ENCODE assay signal across 20 mouse cellular contexts in the genomic region with DNA sequence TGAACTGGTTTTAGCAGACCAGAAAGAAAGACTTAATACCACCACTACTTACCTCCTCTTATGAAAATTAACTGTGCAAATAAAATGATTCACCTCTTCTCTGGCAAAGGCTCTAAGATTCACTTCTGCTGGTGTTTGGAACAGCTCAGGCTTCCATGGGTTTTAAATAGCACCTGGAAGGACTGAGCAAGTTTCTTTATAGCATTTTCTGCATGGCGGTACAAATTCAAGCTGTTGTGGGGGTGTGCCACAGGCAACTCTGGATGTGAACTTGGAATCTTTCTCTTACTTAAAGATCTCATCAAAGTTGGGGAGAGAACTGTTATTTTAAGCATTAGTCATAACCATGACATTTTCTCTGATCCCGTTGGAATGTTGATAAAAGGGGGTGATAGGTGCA.
DNase-seq lines count a peak whose midpoint lies in the region; TF ChIP-seq lines count a peak whose summit lies in the region.
"Had no signal": no experiment of that assay in that cellular context is flagged by ENCODE, and none has a peak within 500 bp of the region (broad histone marks: within the 10 kb centered on the region; RNA-seq: fewer than 3 reads in every experiment).

No protein-coding gene starts in this region.

- TF ChIP-seq CTCF in left cerebral cortex, adult 2 months (IDR thresholded peaks at IDR 0.05): no peak

- no peak overlapping the region for H3K27ac ChIP-seq in left cerebral cortex, adult 2 months
- H3K27ac ChIP-seq: embryonic facial prominence, embryonic 12.5 days; forebrain, embryonic 15.5 days; heart, adult 2 months; heart, embryonic 15.5 days; hindbrain, embryonic 10.5 days; hindbrain, embryonic 14.5 days had no signal

- intact Hi-C loops in left cerebral cortex, postnatal 4 days (cut with DNase I): no loop called here
- intact Hi-C loops in left cerebral cortex, adult 2 months (cut with DNase I): no loop called here
- intact Hi-C loops in left cerebral cortex, postnatal 14 days (cut with DNase I): no loop called here
- intact Hi-C loops in gastrocnemius, postnatal 14 days (cut with DNase I; ENCODE audit: low total_unique reads): no loop called here

- peak; percentile 7 to 35 for DNase-seq in left cerebral cortex, adult 18-20 months (ENCODE audit: low spot score in 2 of 2)
- DNase-seq in left cerebral cortex, postnatal 4 days: no peak
- DNase-seq in left cerebral cortex, adult 2 months (ENCODE audit: extremely low spot score in 1 of 2, low spot score in 2 of 2): peak; percentile 13 to 17
- DNase-seq in left cerebral cortex, postnatal 14 days (ENCODE audit: low spot score in 2 of 2): peak; percentile 11 to 25
- peak; percentile 80 for DNase-seq in telencephalon, adult 2 months (ENCODE audit: low read depth, low spot score)
- DNase-seq in gastrocnemius, postnatal 14 days: no peak
- no peak for DNase-seq in heart, postnatal 4 days
- DNase-seq: adrenal gland, adult 8-10 months; adrenal gland, postnatal 36 days; cerebellum, adult 11 months; cerebellum, adult 9-10 months; cerebellum, postnatal 25 days; gastrocnemius, postnatal 10 days; heart, adult 2 months; heart, postnatal 14 days had no signal

- H3K4me3 ChIP-seq in left cerebral cortex, adult 2 months: no peak overlapping the region
- H3K4me3 ChIP-seq: embryonic facial prominence, embryonic 12.5 days; forebrain, embryonic 15.5 days; heart, adult 2 months; heart, embryonic 15.5 days; hindbrain, embryonic 10.5 days had no signal

Comparison
In these comparisons a context has a peak if more than half of its experiments do, and no peak if none do; other contexts are left out.
1. DNase-seq: peak in left cerebral cortex, adult 18-20 months (2 of 2), left cerebral cortex, adult 2 months (2 of 2), left cerebral cortex, postnatal 14 days (2 of 2) and telencephalon, adult 2 months (single experiment); none in left cerebral cortex, postnatal 4 days (single experiment), gastrocnemius, postnatal 14 days (single experiment) and heart, postnatal 4 days (single experiment).